Mouse (Mus musculus) gastrocnemius, postnatal 25 days (tissue): Measurements from ENCODE around the gene Cep295nl. TPM values are rescaled to one million over a fixed set of nuclear protein-coding genes. Genes with fewer than 3 reads are reported as not detected.
A peak's percentile ranks its signal among the peaks of the same experiment; 100 is the strongest.
"Not testable (repeated sequence)": the region's sequence is repeated elsewhere in the genome, so short reads cannot be mapped to it uniquely, and the experiment has no call there.

Source experiments
- DNase-seq: peaks from one replicate; pipeline ENCODE4 v3.0.0; 2022
- total RNA-seq, 2 experiments: library from RNA; stranded (reverse); gene quantifications; 1 replicate in 1 of 2; 2 replicates in 1 of 2; pipeline ENCODE4 v1.2.3; 2021

The Cep295nl gene
- total RNA-seq, 2 experiments from 2014 or later: 0.99 to 1.0 TPM

GRCm38 (mm10) chr11:118321500-118321899 is 20.8 kb downstream of the Cep295nl start:
- DNase-seq: no peak

- DNase-seq: no peak
These were observed 23.6 kb downstream of the Cep295nl start for GRCm38 (mm10) chr11:118318678-118319077.

GRCm38 (mm10) chr11:118317129-118317528 is 25.2 kb downstream of the Cep295nl start:
- no peak for DNase-seq

GRCm38 (mm10) chr11:118316231-118316806 is 26.0 kb downstream of the Cep295nl start:
- no peak for DNase-seq

- DNase-seq: no peak
These were observed 30.1 kb downstream of the Cep295nl start for GRCm38 (mm10) chr11:118312132-118312723.

DNA sequence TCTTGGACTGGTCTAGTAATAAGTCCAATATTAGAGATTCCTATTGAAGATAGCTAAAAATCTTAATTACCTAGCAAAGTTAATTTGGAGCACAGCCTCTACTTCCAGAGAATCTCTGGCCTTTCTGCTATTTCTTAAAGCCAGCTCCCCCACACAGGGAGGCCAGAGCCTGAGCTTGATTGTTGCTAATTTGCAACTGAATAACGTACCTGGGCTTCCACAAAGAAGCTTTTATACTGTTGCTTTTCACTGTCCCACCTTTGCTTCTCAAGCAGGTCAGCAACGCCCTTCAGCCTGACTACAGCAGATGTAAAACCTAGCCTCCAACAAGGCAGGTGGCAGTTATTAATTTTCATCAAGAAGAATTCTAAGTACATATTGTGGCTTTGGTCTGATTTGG is 34.3 kb downstream of the Cep295nl start:
- not testable (repeated sequence) for DNase-seq

DNA sequence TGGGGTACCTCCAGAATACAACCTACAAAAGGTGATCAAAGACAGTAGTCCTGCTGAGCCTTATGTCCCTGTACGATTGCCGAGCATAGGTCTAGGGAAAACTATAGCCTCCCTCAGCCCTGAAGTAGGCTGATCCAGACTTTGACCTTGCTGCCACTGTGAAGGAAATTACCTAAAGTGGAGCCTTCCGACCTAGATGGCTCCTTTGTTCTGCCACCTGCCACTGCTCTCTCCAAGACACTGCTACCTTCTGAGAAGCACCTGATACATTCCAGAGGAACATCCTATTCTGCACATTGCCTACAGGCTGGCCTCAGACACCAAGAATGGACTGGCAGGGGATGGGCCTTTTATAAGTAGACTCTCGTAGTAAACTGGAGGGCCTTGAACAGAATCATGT is 38.3 kb downstream of the Cep295nl start:
- DNase-seq: not testable (repeated sequence)

GRCm38 (mm10) chr11:118298810-118299209 is 43.5 kb downstream of the Cep295nl start:
- DNase-seq: no peak

DNA sequence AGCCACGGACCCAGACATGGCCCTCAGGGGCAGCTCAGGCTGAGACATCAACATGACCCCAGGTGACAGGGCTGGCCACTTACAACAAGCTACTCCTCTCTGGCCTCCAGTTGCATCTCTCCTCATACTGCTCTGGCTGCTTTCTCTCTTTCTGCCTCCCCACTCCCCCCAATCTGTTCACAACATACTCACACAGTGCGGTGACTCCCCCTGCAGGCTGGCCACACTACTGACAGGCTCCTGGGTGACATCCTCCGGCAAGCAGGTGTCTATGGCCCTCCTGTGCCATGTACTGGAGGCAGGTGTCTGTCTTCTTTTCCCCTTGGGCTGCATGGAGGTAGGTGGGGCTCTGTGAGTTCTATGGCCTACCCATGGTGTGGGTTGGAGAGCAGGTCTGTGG is 44.3 kb downstream of the Cep295nl start:
- no peak for DNase-seq

GRCm38 (mm10) chr11:118295026-118295425 is 47.3 kb downstream of the Cep295nl start:
- DNase-seq: no peak

DNA sequence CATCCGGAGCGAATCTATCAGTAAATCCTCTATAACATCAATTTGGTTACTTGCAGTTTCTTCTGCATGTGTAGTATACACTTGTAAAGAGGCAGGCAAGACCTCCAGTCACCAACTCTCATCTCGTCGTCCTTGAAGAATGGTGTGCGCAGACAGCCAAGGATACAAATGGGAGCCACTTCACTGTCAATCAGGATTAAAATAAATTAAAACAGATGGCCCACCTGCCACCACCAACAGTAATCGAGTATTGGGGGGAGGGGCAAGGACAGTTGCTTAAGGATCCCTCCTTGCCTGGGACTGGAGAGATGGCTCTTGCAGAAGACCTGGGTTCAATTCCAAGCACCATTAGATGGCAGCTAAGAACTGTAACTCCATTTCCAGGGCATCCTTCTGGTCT is 49.6 kb downstream of the Cep295nl start:
- DNase-seq: no peak

DNA sequence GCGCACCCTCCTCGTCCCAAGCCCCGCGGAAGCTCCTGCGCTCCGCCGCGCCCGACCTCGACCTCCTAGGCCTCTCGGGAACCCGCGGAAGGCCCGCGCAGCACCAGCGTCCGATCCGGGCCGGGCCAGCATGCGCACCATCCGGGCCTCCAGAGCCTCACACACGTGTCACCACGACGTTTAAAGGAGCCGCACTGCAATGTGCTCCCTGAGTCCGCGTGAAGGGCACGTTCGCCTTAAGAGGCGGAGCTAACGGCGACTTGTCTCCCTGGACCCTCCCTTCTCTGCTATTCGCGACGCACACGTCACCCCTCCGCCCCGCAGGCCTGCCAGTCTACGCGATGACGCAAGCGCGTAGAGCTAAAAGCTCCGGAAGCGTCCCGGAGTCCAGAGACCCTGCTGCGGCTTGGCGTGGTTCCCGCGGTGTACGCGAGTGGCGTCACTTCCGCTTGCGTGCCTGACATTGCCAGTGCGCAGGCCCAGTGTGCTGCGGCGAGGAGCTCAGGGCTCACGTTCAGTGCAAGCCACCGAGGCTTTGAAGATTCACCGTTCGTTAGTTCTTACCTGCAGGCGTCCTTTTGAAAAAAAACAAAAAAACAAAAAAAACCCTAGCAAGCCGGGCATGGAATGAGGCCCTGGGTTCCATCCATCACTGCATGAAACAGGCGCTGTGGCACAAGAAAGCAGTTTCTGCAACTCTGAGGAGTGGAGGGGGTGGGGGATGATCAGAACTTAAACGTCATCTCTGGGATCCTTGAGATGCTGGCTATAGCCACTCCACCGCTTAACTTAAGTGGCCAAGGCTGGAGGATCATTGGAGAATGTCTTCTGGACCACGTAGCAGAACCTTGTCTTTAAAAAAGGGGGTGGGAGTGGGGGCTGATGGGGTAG is 52.1 kb downstream of the Cep295nl start, which contains the start of gene Usp36:
TSS of gene Usp36 (minus strand) at position 246 of the 891 bp plus-strand sequence.
- peak; percentile 100 for DNase-seq

DNA sequence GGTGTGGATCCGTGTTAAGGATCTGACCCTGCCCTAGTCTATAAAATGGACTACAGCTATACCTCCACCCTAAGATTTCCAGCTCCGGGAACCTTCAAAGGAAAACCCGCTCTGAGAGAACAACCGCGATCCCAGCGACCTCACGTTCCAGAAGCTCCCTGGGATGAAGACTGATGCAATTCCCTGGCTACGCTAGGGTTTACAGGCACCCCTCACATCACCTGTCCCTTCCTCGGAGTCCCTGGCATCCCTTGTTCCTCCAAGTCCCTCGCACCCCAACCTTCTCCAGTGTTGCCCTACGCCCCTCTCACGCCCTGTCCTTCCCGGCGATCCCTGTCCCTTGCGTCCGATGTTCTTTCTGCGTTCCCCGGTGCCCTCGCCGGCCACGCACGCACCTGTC is 52.7 kb downstream of the Cep295nl start:
- no peak for DNase-seq

- DNase-seq: no peak
These were observed 53.2 kb downstream of the Cep295nl start for GRCm38 (mm10) chr11:118289037-118289511.

GRCm38 (mm10) chr11:118287573-118287972 is 54.7 kb downstream of the Cep295nl start:
- DNase-seq: no peak

GRCm38 (mm10) chr11:118286434-118286833 is 55.9 kb downstream of the Cep295nl start:
- DNase-seq: no peak

GRCm38 (mm10) chr11:118285791-118286190 is 56.5 kb downstream of the Cep295nl start:
- no peak for DNase-seq

Other genes with a start within 250 kb of the Cep295nl start
- gene Dnah17, start 211.9 kb downstream of the Cep295nl start, total RNA-seq: under 1 TPM; 0.03 to 0.11 TPM
- gene Cyth1, start 93.9 kb downstream of the Cep295nl start, total RNA-seq: 10 to 100 TPM; 30.0 to 32.3 TPM
- 10 to 100 TPM; 11.9 to 12.8 TPM for gene Usp36, start 52.3 kb downstream of the Cep295nl start, total RNA-seq
- gene Timp2, start 13.2 kb upstream of the Cep295nl start, total RNA-seq: 10 to 100 TPM; 77.3 to 96.4 TPM
- gene Lgals3bp, start 59.6 kb upstream of the Cep295nl start, total RNA-seq: 10 to 100 TPM; 11.0 to 14.7 TPM
- 1 to 10 TPM; 9.3 to 9.9 TPM for gene Cant1, start 76.6 kb upstream of the Cep295nl start, total RNA-seq
- gene C1qtnf1, start 85.7 kb upstream of the Cep295nl start, total RNA-seq: 10 to 100 TPM in 1 of 2 experiments, 1 to 10 TPM in 1; 9.2 to 13.4 TPM
- 1 to 10 TPM; 5.4 to 9.5 TPM for gene Engase, start 134.3 kb upstream of the Cep295nl start, total RNA-seq